Mouse (Mus musculus): ENCODE results near the gene Dixdc1.

Gene Dixdc1

DNA sequence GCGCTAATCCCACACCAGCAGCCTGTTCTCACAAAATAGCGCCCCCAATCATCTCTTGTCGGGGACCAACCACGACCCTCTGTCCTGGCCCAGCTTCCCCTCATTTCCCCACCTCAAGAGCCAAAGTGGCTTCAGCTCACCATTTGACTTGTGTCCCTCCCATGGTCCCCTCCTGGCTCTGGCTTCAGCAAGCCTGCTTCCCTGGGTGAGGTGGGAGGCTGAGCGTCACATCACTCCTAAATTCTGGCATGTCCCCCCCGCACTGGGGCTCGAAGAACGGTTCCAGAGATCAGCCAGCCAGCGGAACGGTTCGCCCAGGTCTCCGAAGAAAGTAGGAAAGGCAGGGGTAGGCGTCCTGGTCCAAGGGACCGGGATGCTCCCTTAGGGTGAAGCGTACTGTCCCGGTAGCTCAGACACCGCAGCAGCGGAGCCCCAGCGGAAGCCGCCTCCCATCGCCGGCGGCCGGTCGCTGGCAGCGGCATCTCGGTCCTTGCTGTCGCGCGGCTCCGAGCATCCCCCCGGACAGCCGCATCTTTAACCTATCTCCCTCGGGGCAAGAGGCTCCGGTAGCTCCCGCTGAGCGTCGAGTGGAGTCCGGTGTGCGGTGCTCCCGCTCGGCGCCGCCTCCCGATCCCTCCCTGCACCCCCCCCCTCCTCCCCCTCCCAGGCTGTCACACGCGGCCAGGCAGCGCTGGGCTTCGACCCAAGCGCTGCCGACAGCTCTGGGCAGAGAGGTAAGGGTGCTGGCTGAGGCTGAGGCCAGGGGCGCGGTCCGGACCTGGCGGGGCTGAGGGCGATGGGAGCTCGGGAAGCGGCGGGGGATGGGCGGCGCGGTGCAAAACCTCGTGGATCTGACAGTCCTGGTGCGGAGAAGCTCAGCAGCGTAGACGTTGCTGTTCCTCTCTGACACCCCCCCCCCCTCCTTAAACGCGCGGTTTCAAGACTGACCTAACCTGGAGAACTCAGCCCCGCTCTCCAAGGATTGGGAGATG lies 40.6 kb downstream of the Dixdc1 start:
- no peak for DNase-seq (ENCODE audit: low spot score)

DNA sequence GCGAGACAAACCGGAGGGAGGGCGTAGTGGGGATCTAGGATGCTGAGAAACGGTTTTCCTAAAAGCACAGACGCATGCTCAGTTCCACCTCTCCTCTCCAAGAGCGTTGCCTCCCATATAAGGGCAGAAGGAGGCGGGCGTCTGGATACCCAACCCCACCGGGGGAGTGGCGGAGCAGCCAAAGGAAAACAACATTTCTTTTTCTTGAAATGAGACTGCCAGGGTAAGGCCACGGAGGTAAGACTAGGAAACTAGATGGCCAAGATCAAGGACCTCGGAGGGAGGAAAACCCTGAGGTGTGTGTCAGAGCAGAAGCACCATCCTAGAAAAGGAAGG lies 41.6 kb downstream of the Dixdc1 start:
- DNase-seq (ENCODE audit: low spot score): peak; percentile 67

DNA sequence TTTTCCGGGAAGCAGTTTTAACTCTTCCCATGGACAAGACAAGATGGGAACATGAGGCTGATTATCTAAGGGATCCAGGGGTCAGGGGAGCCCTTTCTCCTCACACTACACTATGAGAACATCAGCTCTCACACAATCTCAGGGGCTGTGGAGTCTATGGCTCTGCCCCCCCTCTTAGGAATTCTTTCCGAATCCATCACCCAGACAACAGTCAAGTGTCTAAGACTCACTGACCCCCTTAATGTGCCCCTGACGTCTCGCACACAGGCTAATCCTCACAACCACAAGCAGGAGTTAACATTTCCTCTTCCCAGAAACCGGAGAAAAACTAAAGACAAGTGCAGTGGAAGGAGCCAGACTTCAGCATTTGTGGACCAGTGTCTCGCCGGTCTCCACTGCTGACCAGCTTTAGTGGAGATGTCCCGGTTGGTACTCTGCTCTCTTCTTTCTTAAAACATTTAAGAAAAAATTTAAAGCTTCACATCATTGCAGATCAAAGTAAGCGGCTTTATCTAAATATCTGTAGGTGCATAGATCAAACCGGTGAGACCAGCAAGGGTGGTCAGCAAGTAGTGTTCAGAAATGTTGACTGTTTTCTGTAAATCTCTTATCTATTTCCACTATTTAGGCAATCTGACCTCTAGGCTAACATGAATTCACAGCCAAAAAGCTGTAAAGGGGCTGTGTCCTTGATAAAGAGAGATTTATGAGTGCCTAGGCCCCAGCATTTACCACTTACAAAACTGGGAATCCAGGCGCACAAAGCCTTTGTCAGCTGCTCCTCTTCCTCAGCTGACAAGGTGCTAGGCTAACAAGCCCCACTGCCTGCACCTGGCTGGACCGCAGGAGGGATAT lies 42.2 kb downstream of the Dixdc1 start:
- no peak for DNase-seq (ENCODE audit: low spot score)

DNA sequence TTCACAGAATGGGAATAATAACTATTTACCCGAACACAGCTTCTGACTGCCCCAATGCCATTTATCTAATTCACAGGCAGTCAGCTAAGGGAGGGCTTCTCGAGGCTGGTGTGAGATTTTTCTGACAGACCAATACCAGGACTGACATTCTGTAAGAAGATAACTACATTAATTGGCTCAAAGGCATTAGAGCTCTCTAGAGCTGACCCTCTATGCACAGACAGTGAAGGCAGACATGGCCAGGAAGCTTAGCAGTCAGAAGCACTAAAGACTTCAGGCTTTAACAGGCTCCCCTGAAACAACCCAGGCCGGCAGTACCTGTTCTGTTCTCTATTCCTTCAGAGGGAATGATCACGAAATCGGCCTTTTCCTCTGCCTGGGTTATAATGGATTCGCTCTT lies 44.2 kb downstream of the Dixdc1 start:
- DNase-seq (ENCODE audit: low spot score): no peak

DNA sequence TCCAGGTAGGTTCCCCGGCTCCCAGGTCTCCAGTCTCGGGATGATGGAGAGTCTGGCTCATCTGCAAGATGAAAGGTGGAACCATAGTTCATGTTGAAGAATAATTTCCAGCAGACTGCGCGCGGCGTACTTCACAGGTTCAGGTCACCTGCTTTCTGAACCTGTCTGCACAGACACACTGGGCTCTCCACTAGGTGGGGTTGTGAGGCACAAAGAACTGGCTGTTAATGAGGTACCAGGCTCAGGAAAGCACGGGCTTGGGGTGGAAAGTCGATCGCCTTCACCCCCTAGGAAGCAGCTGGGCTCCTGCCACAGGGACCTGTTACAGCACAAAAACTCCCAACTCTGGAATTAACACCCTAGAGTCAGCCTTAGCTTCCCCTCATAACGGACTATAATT lies 45.7 kb downstream of the Dixdc1 start:
- DNase-seq (ENCODE audit: low spot score): no peak

DNA sequence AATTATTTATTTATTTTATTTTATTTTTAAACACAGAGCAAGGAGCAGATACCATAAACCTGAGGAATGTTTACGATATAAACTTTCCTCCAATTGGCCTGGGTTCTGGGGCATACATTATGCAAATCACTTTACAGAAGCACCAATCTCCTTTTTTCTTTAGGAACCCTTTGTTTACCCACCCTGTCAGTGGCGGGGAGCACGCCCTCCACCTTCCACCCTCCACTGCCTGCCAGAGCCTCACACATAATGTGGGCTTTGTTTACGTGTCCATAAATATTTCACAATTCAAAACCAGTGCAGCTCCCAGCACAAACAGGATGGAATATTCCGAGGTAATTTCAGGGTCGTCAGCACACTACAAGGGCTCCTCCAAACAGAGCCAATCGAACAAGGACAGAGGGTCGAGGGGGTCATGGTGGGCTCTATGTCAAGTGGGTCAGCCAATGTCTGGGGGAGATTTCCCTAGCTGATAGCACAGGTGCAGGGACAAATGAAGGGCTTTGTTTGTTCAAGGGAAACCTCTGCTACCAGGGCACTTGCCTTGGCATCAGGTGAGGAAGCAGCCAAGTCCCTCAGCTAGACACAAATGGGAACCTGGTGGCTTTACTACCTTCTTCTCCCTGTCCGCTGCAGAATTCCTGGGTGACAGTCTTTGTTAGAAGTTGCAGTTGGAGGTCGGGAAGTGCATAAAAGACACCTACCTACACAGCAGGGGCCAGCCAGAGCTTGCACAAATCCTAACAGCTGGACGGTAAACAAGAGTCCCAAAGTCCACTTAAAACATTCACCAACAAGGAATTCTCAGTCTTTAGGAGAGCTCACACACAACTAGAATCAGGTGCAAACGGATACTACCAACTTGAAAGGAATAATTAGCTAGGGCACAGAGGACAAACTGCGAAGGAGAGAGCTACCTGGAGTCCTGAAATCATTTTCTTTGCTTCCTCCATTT lies 46.4 kb downstream of the Dixdc1 start:
- no peak for DNase-seq (ENCODE audit: low spot score)

DNA sequence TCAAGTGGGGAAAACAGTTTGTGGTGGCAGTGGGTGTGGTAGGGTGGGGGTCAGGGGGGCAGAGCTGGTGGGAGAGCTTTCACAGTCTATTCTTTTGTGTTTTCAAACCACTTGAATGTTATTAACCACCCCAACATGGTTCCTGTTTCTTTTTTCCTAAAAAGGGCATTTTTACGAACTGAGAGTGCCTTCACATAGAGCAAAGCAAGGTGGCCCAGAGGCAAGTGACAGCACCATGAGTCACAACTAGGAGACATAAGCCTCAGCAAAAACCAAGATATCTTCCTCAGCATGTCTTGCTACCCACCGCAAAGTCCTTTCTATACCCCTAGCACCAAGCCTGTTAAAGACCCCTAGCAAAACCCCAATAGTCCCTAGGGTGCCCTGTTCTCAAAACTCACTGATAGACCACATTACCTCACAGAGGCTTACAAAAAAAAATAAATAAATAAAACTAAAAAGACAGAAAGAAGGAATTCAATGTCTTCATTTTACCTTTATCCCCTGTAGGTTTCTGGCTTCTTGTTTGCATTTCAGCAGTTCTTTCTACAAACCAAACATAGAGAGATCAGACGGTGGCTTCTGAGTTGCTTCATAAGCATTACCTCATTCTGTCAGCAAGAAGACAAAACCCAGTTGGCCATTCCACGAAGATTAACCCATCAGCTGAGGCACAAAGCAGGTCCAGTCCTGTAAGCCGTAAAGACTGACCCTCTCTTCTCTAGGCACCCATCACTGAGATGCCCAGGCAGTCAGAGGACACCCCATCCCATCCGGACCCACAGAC lies 52.3 kb downstream of the Dixdc1 start:
- DNase-seq (ENCODE audit: low spot score): no peak

DNA sequence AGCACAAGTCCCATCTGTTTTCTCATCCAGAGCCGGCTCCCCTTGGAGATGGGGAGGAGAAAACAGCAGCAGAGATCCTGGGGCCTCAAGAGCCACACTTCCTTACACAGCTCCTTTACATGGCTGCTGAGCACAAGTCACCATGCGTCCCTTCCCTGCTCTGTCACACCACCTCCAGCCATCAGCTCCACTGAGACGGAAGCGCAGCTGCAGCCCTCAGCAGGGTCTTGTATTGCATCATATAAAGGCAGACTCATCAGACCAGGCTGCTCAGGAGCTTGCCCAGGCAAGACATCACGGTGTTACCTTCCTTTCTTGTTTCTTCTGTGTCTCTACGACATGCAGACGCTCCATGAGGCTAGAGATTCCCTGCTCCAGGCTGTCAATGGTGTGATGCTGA lies 57.6 kb downstream of the Dixdc1 start:
- no peak for DNase-seq (ENCODE audit: low spot score)

DNA sequence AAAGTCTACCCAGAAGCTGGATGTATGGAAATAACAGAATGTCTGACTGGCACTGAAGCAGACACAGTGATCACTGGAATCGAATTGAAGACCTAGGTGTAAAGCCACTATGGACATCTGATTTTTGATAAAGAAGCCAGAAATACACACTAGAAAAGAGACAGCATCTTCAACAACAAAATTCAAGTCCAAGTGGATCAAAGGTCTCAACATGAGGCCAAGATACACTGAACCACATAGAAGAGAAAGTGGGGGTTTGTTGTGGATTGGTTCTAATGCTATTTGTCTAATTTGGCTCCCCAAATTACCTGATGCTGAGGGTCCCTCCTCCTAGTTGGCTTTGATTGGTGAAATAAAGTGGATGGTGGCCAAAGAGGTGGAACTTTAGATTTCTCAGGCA lies 59.9 kb downstream of the Dixdc1 start:
- no peak for DNase-seq (ENCODE audit: low spot score)

DNA sequence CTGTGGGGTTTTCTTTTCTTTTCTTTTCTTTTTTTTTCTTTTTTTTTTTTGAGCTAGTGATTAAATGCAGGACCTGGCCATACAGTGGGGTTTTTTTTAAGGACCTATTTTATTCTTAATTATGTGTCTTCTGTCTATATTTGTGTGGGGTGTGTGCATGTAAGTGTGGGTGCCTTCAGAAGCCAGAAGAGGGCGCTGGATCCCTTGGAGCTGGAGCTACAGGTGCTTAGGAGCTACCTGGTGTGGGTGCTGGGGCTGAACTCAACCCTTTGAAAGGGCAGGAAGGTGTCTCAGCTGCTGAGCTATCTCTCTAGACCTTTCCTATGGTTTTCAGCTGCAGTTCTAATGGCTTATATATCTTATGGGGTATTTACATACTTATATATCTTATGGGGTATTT lies 64.5 kb downstream of the Dixdc1 start:
- DNase-seq (ENCODE audit: low spot score): no peak

DNA sequence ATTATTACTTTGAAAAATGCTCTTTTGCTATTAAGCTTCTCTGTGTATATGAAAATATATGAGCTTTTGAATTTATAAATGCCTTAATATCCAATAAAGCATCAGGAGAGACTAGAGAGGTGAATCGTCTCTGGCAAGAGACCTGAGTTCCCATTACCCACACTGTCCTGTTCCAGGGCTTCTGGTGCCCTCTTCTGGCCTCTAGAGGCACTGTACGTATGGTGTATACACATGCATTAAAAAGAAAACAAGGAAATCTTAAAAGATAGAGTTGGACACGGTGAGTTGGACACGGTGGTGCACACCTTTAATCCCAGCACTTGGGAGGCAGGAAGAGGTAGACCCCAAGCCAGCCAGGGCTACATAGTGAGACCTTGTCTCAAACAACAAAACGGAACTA lies 68.6 kb downstream of the Dixdc1 start:
- no peak for DNase-seq (ENCODE audit: low spot score)

DNA sequence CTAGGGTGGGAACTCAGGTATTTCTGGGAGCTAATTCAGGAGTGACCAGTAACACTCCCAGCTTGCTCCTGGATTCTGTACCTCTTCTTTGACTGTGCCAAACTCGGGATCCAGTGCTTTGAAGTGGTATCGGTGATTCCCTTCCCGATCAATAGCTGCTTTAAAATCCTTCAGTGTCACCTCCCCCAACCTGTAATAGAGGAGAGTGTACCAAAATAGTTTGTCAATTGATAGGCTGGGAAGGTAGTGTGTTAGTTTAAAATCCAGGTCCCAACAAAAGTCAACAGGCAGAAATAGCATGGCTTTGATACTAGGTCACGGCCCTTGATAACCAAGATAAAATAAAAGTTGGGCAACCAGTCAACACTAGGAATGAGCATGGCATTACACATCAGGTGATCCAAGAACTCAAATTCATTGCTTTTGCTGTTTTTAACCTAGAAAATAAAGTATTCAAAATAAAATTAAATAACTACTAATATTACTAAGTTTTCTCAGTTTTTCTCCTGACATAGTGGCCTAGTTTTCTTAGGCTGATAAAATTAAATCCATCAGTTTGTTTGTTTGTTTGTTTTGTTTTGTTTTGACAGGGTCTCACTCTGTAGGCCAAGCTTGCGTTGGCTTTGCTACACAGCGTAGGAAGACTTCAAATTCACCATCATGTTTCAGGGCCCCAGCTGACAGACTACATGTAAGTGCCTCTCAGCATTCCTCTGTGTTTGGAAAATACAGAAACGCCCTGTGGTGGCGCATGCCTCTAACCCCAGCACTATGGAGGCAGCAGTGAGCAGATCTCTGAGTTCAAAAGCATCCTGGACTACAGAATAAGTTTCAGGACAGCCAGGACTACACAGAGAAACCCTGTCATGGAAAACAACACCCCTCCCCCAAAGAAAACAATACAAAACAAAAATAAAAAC lies 71.5 kb downstream of the Dixdc1 start:
- DNase-seq (ENCODE audit: low spot score): no peak

DNA sequence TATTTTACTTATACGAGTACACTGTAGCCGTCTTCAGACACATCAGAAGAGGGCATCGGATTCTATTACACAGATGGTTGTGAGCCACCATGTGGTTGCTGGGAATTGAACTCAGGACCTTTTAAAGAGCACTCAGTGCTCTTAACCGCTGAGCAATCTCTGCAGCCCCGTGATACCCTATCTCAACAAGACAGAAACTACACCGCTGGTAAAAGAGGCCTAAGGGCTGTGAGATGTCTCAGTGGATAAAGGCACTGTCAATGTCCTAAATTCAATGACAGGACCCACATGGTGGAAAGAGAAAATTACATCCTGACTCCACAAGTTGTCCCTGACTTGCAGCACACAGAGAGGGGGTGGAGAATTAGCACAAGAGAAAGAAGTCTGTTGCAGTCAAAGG lies 72.9 kb downstream of the Dixdc1 start:
- DNase-seq (ENCODE audit: low spot score): no peak

DNA sequence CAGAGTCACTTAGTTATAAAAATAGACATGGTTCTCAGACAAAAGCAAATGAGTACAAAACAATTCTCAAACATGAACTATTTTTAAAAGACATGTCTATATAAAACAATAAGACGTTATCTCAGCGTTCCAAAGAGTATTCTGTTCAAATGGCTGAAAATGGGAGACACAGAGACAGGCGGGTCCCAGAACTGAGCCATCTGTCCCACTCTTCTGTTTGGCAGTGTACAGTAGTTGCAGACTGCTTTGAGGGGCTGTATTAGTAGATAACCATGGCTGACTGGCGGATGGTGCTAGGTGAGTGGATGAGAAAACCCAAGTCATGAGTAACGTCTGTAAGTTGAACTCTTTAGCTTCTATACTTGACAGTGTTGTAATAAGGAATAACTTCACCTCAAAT lies 74.5 kb downstream of the Dixdc1 start:
- DNase-seq (ENCODE audit: low spot score): no peak

DNA sequence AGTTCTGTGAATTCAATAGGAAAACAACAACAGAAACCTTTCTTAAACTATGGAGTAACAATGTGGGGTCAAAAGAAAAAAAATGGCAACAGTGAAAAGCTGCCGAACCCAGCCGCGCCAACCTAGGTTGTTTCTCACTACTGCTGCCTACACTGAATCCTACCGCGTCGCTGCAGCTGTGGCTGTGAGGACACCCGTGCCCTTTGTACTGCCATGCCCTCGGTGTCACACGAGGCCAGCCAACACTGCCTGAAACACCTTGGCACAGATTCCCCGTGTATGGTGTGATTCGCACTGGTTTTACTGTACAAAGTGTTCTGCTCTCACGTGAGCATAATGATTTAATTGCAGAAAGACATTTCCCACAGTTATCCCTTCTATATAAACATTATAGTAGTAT lies 78.9 kb downstream of the Dixdc1 start:
- DNase-seq (ENCODE audit: low spot score): no peak

DNA sequence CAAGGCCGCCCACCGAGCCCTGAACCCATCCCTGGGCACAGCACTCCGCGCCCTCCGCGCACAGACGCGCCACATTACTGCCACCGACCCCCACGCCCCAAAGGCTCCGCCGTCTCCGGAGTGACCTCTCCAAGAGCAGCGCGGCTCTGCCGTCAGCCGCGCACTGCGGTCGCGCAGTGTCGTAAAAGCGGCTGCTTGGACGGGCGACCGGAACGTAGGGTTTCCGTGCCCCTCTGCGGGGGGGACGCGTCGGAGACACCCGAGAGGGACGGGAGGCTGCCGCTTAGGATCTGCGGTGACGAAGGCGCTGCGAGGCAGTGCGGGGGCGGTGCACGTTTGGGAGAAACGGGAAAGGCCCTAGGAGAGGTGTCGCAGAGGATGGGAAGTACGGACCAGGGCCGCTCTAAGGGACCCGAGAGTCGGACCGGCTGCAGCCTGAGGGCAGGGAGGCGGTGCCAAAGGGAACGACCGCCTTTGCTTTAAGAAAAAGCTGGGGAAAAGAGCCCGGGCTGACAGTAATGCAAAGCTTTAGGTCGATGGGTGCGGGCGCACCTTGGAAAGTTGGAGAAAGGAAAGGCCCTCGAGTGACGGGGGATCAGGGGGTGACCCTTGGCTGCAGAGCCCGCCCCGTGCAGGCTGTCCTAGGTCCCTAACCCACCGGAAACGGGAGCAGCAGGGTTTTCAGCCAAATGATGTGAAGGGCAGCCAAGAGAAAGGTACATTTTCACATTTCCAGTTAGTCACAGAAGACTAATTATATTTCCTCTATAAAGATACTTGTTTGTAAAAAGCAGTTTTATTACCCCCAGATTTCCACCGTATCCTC lies 79.7 kb downstream of the Dixdc1 start, which contains the start of gene Dlat:
Gene Dlat, minus strand, starts transcription at position 389 of the 826 bp plus-strand sequence.
- DNase-seq (ENCODE audit: low spot score): peak; percentile 57

DNA sequence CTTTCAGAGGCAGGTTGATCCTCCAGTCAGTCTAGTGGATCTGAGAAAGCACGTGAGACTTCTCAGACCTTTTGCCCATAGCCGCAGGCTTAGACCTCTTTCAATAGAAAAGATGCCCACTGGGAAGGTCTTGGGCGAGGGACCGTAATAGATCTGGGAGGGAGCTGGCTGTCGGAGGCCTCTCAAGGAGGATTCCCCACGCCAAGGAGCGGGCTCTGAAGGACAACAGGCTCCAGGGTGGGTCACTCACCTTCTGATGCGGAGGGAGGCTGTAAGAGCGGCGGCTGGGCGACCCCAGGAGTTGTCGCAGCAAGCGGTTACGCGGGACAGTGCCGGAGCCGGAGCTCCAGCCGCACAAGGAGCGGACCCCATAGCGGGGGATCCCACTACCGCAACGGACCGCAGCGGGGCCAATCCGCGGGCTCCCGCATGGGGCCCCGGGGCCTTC lies 80.4 kb downstream of the Dixdc1 start:
- no peak for DNase-seq (ENCODE audit: low spot score)

DNA sequence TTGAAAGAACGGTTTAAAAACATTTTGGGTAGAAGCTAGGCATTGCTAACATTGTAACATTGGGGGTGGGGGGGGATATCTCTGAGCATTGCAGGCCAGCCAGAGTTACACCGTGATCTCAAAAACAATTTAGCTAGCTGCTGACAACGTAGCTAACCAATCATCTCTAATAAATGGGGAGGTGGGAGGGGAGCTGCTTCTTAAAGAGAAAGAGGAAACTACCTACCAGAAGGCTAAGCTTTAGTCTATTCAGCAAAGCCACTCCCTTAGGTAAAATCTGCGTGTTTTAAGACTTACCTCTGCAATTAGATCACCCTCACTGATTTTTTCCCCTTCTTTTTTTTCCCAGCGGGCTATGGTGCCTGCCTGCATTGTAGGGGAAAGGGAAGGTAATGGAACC lies 80.9 kb downstream of the Dixdc1 start:
- no peak for DNase-seq (ENCODE audit: low spot score)

DNA sequence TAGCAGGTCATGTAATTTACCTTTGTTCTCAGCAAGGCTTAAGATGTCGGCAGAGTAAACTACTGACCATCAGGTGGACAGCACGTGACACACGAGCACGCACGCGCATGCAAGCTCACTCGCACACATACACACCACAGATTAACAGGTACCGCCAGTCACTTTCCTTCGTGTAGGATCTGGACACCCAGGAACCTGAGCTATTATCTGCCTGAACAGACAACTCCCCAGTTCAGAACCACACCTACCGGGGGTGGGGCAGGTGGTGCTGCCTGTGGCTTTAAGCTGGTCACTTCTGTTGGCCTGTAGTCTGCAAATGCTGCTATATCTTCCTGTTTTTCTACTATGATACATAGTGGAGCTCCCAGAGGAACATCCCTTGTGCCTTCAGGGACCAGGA lies 88.8 kb downstream of the Dixdc1 start:
- no peak for DNase-seq (ENCODE audit: low spot score)
